Mouse (Mus musculus) kidney, adult 2 months (tissue): Measurements from ENCODE around the gene Msi2.

Experiments
- CTCF ChIP-seq: fragments of 200-500 bp; conservative IDR thresholded peaks from 2 replicates; pipeline ENCODE4 v1.5.1; 2011; ENCODE audit warnings: low read depth, mild to moderate bottlenecking, control low read depth, low read length, moderate library complexity, mixed read lengths; ENCODE audit not compliant: insufficient read depth, insufficient read length
- POLR2A ChIP-seq: fragments of 200-500 bp; IDR thresholded peaks from one replicate; pipeline ENCODE4 v1.6.1; 2011; ENCODE audit warnings: low read depth, low read length, control low read depth

- TF ChIP-seq CTCF (no peak), POLR2A (no peak)
Observed at GRCm38 (mm10) chr11:88613771-88614526, 104.4 kb downstream of the Msi2 start.
